Mouse (Mus musculus) liver, embryonic 13.5 days (tissue): ENCODE results near the gene Arhgap21. TPM values are rescaled to one million over a fixed set of nuclear protein-coding genes. Genes with fewer than 3 reads are reported as not detected.

Experiments used
- ATAC-seq: fragments of 200-750 bp; cut with Nextera tagmentation; 2 replicates; pipeline ENCODE4 v1.8.0; 2017; ENCODE audit warnings: low read depth, mild to moderate bottlenecking, moderate number of reproducible peaks, moderate library complexity
- DNase-seq: peaks from one replicate; pipeline ENCODE4 v3.0.0; 2022
- H3K27ac ChIP-seq: fragments of 300-500 bp; sonication (generic); 2 replicates; pipeline ENCODE4 v1.5.1; 2015; ENCODE audit warnings: moderate library complexity, mild to moderate bottlenecking, inconsistent platforms
- H3K27me3 ChIP-seq: fragments of 300-500 bp; sonication (generic); 2 replicates; pipeline ENCODE4 v1.6.1; 2015; ENCODE audit warnings: mild to moderate bottlenecking, inconsistent platforms
- H3K36me3 ChIP-seq: fragments of 300-500 bp; sonication (generic); 2 replicates; pipeline ENCODE4 v1.6.1; 2015; ENCODE audit warnings: mild to moderate bottlenecking, inconsistent platforms
- H3K4me1 ChIP-seq: fragments of 300-500 bp; sonication (generic); replicated peaks from 2 replicates; pipeline ENCODE4 v1.6.1; 2015; ENCODE audit warnings: inconsistent platforms
- H3K4me2 ChIP-seq: fragments of 300-500 bp; sonication (generic); 2 replicates; pipeline ENCODE4 v1.6.1; 2015; ENCODE audit warnings: inconsistent platforms, mild to moderate bottlenecking, moderate library complexity
- H3K4me3 ChIP-seq: fragments of 300-500 bp; sonication (generic); replicated peaks from 2 replicates; pipeline ENCODE4 v1.5.1; 2015; ENCODE audit warnings: mild to moderate bottlenecking, inconsistent platforms
- H3K9ac ChIP-seq: fragments of 300-500 bp; sonication (generic); 2 replicates; pipeline ENCODE4 v1.6.1; 2015; ENCODE audit warnings: mild to moderate bottlenecking, inconsistent platforms
- H3K9me3 ChIP-seq: fragments of 300-500 bp; sonication (generic); replicated peaks from 2 replicates; pipeline ENCODE4 v1.6.1; 2016; ENCODE audit warnings: inconsistent platforms
- WGBS: fragments of 180-500 bp; shearing (Covaris S2); methylation state at CpG from one replicate; pipeline ENCODE4 v1.1.7; 2015; ENCODE audit not compliant: insufficient replicate concordance; 5-methylcytosine and 5-hydroxymethylcytosine counted together
- polyA plus RNA-seq: library from polyadenylated mRNA; unstranded; fragments of >200 nt; fragmentation: Nextera tagmentation; extraction: Ambion mirVana; gene quantifications from 2 replicates; pipeline ENCODE4 v1.2.1, GENCODE M21; 2015

Arhgap21 gene
- polyA plus RNA-seq, 1 experiment from 2014 or later, result 6.9 TPM

- H3K4me2 ChIP-seq, result peak overlapping the region; percentile 84
- peak overlapping the region; percentile 25; the same call in 1 of the 2 replicates for H3K27ac ChIP-seq
- 0 out of 2 replicates have a peak, but pooled peaks cover 5% of the 10 kb centered on the region for H3K36me3 ChIP-seq
- H3K4me1 ChIP-seq, result peaks cover 69% of the 10 kb centered on the region
- H3K27me3 ChIP-seq, result no peaks in the 10 kb centered on the region
- H3K9me3 ChIP-seq, result no peaks in the 10 kb centered on the region
- WGBS, result 61% methylated on average over 3 of the region's 3 CpGs
- no peak for DNase-seq
- peak overlapping the region; percentile 96 for H3K4me3 ChIP-seq
- ATAC-seq, result no peak
- H3K9ac ChIP-seq, result peak overlapping the region; percentile 99; the same call in 1 of the 2 replicates
These were observed 3.3 kb downstream of the Arhgap21 start for GRCm38 (mm10) chr2:20965361-20965760.

- Histone ChIP-seq H3K4me3 (peak overlapping the region; percentile 18; the same call in 1 of the 2 replicates), H3K27ac (0 out of 2 replicates have a peak overlapping the region, but pooled peaks have one; percentile 47), H3K9me3 (no peaks in the 10 kb centered on the region), H3K9ac (peak overlapping the region; percentile 26; the same call in 1 of the 2 replicates), H3K4me2 (peak overlapping the region; percentile 40), H3K27me3 (no peaks in the 10 kb centered on the region), H3K36me3 (0 out of 2 replicates have a peak, but pooled peaks cover 5% of the 10 kb centered on the region), H3K4me1 (peaks cover 70% of the 10 kb centered on the region)
- no peak for ATAC-seq
- DNase-seq, result no peak
These were observed 4.2 kb downstream of the Arhgap21 start for GRCm38 (mm10) chr2:20964461-20964860.

- Histone ChIP-seq H3K9ac (peak overlapping the region; percentile 54), H3K4me2 (peak overlapping the region; percentile 44), H3K27me3 (no peaks in the 10 kb centered on the region), H3K4me1 (peaks cover 81% of the 10 kb centered on the region), H3K27ac (0 out of 2 replicates have a peak overlapping the region, but pooled peaks have one; percentile 23), H3K9me3 (no peaks in the 10 kb centered on the region), H3K4me3 (peak overlapping the region; percentile 31; the same call in 1 of the 2 replicates), H3K36me3 (peaks cover 6% of the 10 kb centered on the region; the same call in 1 of the 2 replicates)
- WGBS, result 16% methylated on average over 5 of the region's 5 CpGs
- ATAC-seq, result no peak
- DNase-seq, result peak; percentile 26
These were observed 5.4 kb downstream of the Arhgap21 start for GRCm38 (mm10) chr2:20963226-20963805.

DNA sequence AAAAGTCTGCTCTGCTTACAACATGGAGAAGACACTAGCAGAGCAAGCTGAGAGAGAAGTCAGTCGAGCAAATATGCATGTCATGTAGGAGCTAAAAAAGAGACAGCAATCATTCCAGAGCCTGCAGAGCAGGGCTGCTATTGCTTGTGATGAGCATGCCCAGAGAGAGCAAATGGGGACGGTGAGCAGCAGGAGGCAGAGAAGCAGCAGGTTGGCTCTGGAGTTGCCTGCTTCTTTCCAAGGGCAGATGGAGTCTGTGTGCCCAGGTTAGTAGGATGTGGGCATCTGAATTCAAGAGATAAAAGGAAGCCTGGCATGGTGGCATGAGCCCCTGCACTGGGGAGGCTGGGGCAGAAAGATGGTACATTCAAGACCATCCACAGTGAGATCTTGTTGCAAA, 6.4 kb downstream of the Arhgap21 start:
- DNase-seq (no peak), ATAC-seq (no peak)
- Histone ChIP-seq H3K4me2 (peak overlapping the region; percentile 43), H3K27ac (peak overlapping the region; percentile 45; the same call in 1 of the 2 replicates), H3K9ac (0 out of 2 replicates have a peak overlapping the region, but pooled peaks have one; percentile 0), H3K36me3 (peaks cover 10% of the 10 kb centered on the region; the same call in 1 of the 2 replicates), H3K4me3 (no peak overlapping the region), H3K9me3 (no peaks in the 10 kb centered on the region), H3K4me1 (peaks cover 83% of the 10 kb centered on the region), H3K27me3 (no peaks in the 10 kb centered on the region)
- 35% methylated on average over 2 of the region's 2 CpGs for WGBS

- H3K4me1 ChIP-seq, result peaks cover 81% of the 10 kb centered on the region
- peak overlapping the region; percentile 18; the same call in 1 of the 2 replicates for H3K27ac ChIP-seq
- DNase-seq (no peak), ATAC-seq (no peak)
- peaks cover 10% of the 10 kb centered on the region; the same call in 1 of the 2 replicates for H3K36me3 ChIP-seq
- H3K4me2 ChIP-seq, result peak overlapping the region; percentile 43
- no peaks in the 10 kb centered on the region for H3K27me3 ChIP-seq
- peak overlapping the region; percentile 40 for H3K9ac ChIP-seq
- WGBS, result 45% methylated on average over 6 of the region's 6 CpGs
- H3K9me3 ChIP-seq, result no peaks in the 10 kb centered on the region
- no peak overlapping the region for H3K4me3 ChIP-seq
These were observed 6.9 kb downstream of the Arhgap21 start for GRCm38 (mm10) chr2:20961825-20962224.

- Histone ChIP-seq H3K4me1 (peaks cover 79% of the 10 kb centered on the region), H3K36me3 (peaks cover 11% of the 10 kb centered on the region; the same call in 1 of the 2 replicates), H3K9me3 (no peaks in the 10 kb centered on the region), H3K27ac (no peak overlapping the region), H3K27me3 (no peaks in the 10 kb centered on the region), H3K4me3 (no peak overlapping the region), H3K4me2 (peak overlapping the region; percentile 24), H3K9ac (peak overlapping the region; percentile 11; the same call in 1 of the 2 replicates)
- no peak for DNase-seq
- 32% methylated on average over 8 of the region's 8 CpGs for WGBS
- ATAC-seq, result no peak
These were observed 7.4 kb downstream of the Arhgap21 start for GRCm38 (mm10) chr2:20961295-20961694.

- no peaks in the 10 kb centered on the region for H3K27me3 ChIP-seq
- no peak overlapping the region for H3K27ac ChIP-seq
- H3K4me3 ChIP-seq, result no peak overlapping the region
- WGBS, result 47% methylated on average over 8 of the region's 8 CpGs
- no peak for ATAC-seq
- no peak overlapping the region for H3K4me2 ChIP-seq
- H3K9me3 ChIP-seq, result no peaks in the 10 kb centered on the region
- no peak overlapping the region for H3K9ac ChIP-seq
- no peak for DNase-seq
- peaks cover 72% of the 10 kb centered on the region for H3K4me1 ChIP-seq
- peaks cover 13% of the 10 kb centered on the region; the same call in 1 of the 2 replicates for H3K36me3 ChIP-seq
These were observed 8.0 kb downstream of the Arhgap21 start for GRCm38 (mm10) chr2:20960668-20961035.

DNA sequence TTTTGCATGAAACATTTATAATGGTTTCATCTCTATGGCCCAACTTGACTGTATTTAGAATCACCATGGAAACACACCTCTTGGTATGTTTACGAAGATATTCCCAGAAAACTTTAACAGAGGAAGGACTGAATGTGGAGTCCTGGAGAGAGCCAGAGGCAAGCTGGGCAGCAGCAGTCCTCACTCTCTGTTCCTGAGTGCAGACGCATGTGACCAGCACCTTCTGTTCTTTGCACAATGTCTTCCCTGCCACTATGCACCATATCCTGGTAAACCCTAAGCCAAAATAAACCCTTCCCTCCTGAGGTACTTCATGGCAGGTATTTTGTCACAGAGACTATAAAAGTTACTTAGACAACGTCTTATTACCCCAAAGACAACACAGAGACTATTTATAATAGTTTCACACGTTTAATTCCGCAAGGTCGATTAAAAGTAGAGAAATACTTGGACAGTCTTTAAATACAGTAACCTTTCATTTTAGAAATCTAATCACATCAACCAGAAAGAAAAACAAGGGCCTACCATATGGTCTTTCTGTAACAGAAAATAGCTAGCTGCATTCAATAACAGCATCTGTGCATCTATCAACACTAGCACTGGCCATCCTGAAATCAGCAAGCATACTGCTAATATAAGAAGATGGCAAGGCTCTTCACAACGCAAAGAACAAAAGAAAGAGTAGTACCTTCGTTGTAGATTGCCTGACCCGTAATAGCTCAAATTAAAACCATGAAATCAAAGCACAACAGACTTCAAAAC, 8.6 kb downstream of the Arhgap21 start:
- no peak for ATAC-seq
- no peaks in the 10 kb centered on the region for H3K9me3 ChIP-seq
- no peak overlapping the region for H3K4me3 ChIP-seq
- no peak for DNase-seq
- 81% methylated on average over 9 of the region's 9 CpGs for WGBS
- H3K27me3 ChIP-seq, result no peaks in the 10 kb centered on the region
- H3K4me1 ChIP-seq, result peaks cover 71% of the 10 kb centered on the region
- H3K9ac ChIP-seq, result no peak overlapping the region
- H3K36me3 ChIP-seq, result peaks cover 13% of the 10 kb centered on the region; the same call in 1 of the 2 replicates
- H3K27ac ChIP-seq, result no peak overlapping the region
- H3K4me2 ChIP-seq, result no peak overlapping the region

- peak overlapping the region; percentile 2; the same call in 1 of the 2 replicates for H3K27ac ChIP-seq
- ATAC-seq (peak; percentile 84), DNase-seq (peak; percentile 42)
- peaks cover 64% of the 10 kb centered on the region for H3K4me1 ChIP-seq
- no peak overlapping the region for H3K4me3 ChIP-seq
- H3K36me3 ChIP-seq, result peaks cover 13% of the 10 kb centered on the region; the same call in 1 of the 2 replicates
- H3K27me3 ChIP-seq, result no peaks in the 10 kb centered on the region
- H3K9ac ChIP-seq, result no peak overlapping the region
- H3K4me2 ChIP-seq, result no peak overlapping the region
- H3K9me3 ChIP-seq, result no peaks in the 10 kb centered on the region
- 12% methylated on average over 2 of the region's 2 CpGs for WGBS
These were observed 9.6 kb downstream of the Arhgap21 start for GRCm38 (mm10) chr2:20959045-20959444.

GRCm38 (mm10) chr2:20957995-20958394, 10.7 kb downstream of the Arhgap21 start:
- WGBS, result 76% methylated on average over 1 of the region's 1 CpGs
- H3K9ac ChIP-seq, result no peak overlapping the region
- H3K9me3 ChIP-seq, result no peaks in the 10 kb centered on the region
- ATAC-seq, result no peak
- H3K4me1 ChIP-seq, result peaks cover 57% of the 10 kb centered on the region
- H3K36me3 ChIP-seq, result peaks cover 13% of the 10 kb centered on the region; the same call in 1 of the 2 replicates
- no peak for DNase-seq
- no peak overlapping the region for H3K4me2 ChIP-seq
- H3K27me3 ChIP-seq, result no peaks in the 10 kb centered on the region
- H3K4me3 ChIP-seq, result no peak overlapping the region
- H3K27ac ChIP-seq, result 0 out of 2 replicates have a peak overlapping the region, but pooled peaks have one; percentile 2

GRCm38 (mm10) chr2:20956716-20957115, 12.0 kb downstream of the Arhgap21 start:
- DNase-seq (no peak), ATAC-seq (no peak)
- Histone ChIP-seq H3K4me3 (no peak overlapping the region), H3K36me3 (peaks cover 8% of the 10 kb centered on the region; the same call in 1 of the 2 replicates), H3K27me3 (no peaks in the 10 kb centered on the region), H3K9ac (no peak overlapping the region), H3K4me2 (no peak overlapping the region), H3K4me1 (peaks cover 44% of the 10 kb centered on the region), H3K27ac (no peak overlapping the region), H3K9me3 (no peaks in the 10 kb centered on the region)
- WGBS, result 83% methylated on average over 5 of the region's 5 CpGs
